Mouse (Mus musculus) myocyte (in vitro differentiated cells): Measurements from ENCODE around the gene Nlrp5.
"Not testable (repeated sequence)": the region's sequence is repeated elsewhere in the genome, so short reads cannot be mapped to it uniquely, and the experiment has no call there.

Source experiments
- CEBPB ChIP-seq: IDR thresholded peaks from 2 replicates; pipeline ENCODE4 v1.6.1; 2011; ENCODE audit warnings: mild to moderate bottlenecking, moderate library complexity; ENCODE audit not compliant: poor library complexity, insufficient read depth, severe bottlenecking
- E2F4 ChIP-seq: IDR thresholded peaks from one replicate; pipeline ENCODE4 v1.6.1; 2011; ENCODE audit warnings: mild to moderate bottlenecking, control low read depth, moderate library complexity; ENCODE audit not compliant: insufficient read depth
- MAX ChIP-seq: IDR thresholded peaks from one replicate; pipeline ENCODE4 v1.6.1; 2011; ENCODE audit warnings: low read depth, mild to moderate bottlenecking, control low read depth
- MYOD1 ChIP-seq, 3 experiments: IDR thresholded peaks; one replicate each; pipeline ENCODE4 v1.6.1; 2011; ENCODE audit warnings: control low read depth in 2 of 3, low read depth in 2 of 3, mild to moderate bottlenecking in 2 of 3, moderate library complexity in 1 of 3; ENCODE audit not compliant: insufficient read length in 2 of 3, control insufficient read depth in 1 of 3
- MYOG ChIP-seq, 3 experiments: IDR thresholded peaks; one replicate each; pipeline ENCODE4 v1.6.1; 2011; ENCODE audit warnings: control low read depth in 2 of 3, low read depth in 2 of 3, mild to moderate bottlenecking in 2 of 3; ENCODE audit not compliant: insufficient read length in 2 of 3, control insufficient read depth in 1 of 3, insufficient read depth in 1 of 3
- POLR2A ChIP-seq: IDR thresholded peaks from one replicate; pipeline ENCODE4 v1.6.1; 2011; ENCODE audit warnings: low read depth, mild to moderate bottlenecking, control low read depth, moderate library complexity; ENCODE audit not compliant: insufficient read length
- POLR2AphosphoS2 ChIP-seq: IDR thresholded peaks from one replicate; pipeline ENCODE4 v1.6.1; 2011; ENCODE audit warnings: low read depth, control low read depth; ENCODE audit not compliant: insufficient read length
- REST ChIP-seq: IDR thresholded peaks from one replicate; pipeline ENCODE4 v1.6.1; 2011; ENCODE audit warnings: mild to moderate bottlenecking, control low read depth, moderate library complexity; ENCODE audit not compliant: insufficient read depth, insufficient read length
- SRF ChIP-seq: IDR thresholded peaks from one replicate; pipeline ENCODE4 v1.6.1; 2011; ENCODE audit warnings: low read depth; ENCODE audit not compliant: control insufficient read depth, insufficient read length
- TCF12 ChIP-seq: IDR thresholded peaks from one replicate; pipeline ENCODE4 v1.6.1; 2011; ENCODE audit warnings: mild to moderate bottlenecking, control low read depth; ENCODE audit not compliant: poor library complexity, insufficient read depth, severe bottlenecking
- TCF3 ChIP-seq: IDR thresholded peaks from one replicate; pipeline ENCODE4 v1.6.1; 2011; ENCODE audit warnings: low read depth, control low read depth; ENCODE audit not compliant: insufficient read length
- USF1 ChIP-seq: IDR thresholded peaks from one replicate; pipeline ENCODE4 v1.6.1; 2011; ENCODE audit warnings: low read depth, mild to moderate bottlenecking, control low read depth, moderate library complexity

- not testable (repeated sequence) for TF ChIP-seq POLR2A; MYOD1 (IDR thresholded peaks at IDR 0.05; ENCODE audit: control insufficient read depth in 1 of 3, insufficient read length in 2 of 3, low read depth in 2 of 3); USF1; MAX; TCF12; MYOG (IDR thresholded peaks at IDR 0.05; ENCODE audit: control insufficient read depth in 1 of 3, insufficient read depth in 1 of 3, insufficient read length in 2 of 3, low read depth in 2 of 3); REST; E2F4; CEBPB; POLR2AphosphoS2; TCF3; SRF
Observed at GRCm38 (mm10) chr7:23470832-23471231, 85.1 kb downstream of the Nlrp5 start.
